Mouse (Mus musculus): ENCODE results near the gene Nmnat3. TPM values are rescaled to one million over a fixed set of nuclear protein-coding genes. Genes with fewer than 3 reads are reported as not detected.

The Nmnat3 gene
- polyA plus RNA-seq, 1 experiment from 2014 or later = 24.5 TPM

- WGBS (ENCODE audit: insufficient replicate concordance) = 93% methylated on average over 13 of the region's 13 CpGs
- Histone ChIP-seq H3K4me2 (ENCODE audit: low read depth, low read length) (no peak overlapping the region), H3K9me3 (replicated peaks; ENCODE audit: control insufficient read depth, low read length) (no peaks in the 10 kb centered on the region; the same call in 1 of the 2 replicates)
These were observed 80.2 kb downstream of the Nmnat3 start for GRCm38 (mm10) chr9:98367333-98367962.

GRCm38 (mm10) chr9:98369707-98370106 is 82.5 kb downstream of the Nmnat3 start:
- ATAC-seq (ENCODE audit: low read depth) = no peak
- 69% methylated on average over 5 of the region's 8 CpGs for WGBS (ENCODE audit: insufficient replicate concordance)
- H3K4me3 ChIP-seq (ENCODE audit: low read depth, low read length) = no peak overlapping the region
- no peak overlapping the region for H3K4me2 ChIP-seq (ENCODE audit: low read depth, low read length)
- peaks cover 7% of the 10 kb centered on the region for H3K36me3 ChIP-seq (ENCODE audit: control insufficient read depth, insufficient read depth)
- no peak overlapping the region for H3K27ac ChIP-seq (ENCODE audit: low read length)
- H3K27me3 ChIP-seq (ENCODE audit: control insufficient read depth, insufficient read depth, low read depth, low read length) = no peaks in the 10 kb centered on the region
- no peaks in the 10 kb centered on the region for H3K4me1 ChIP-seq (ENCODE audit: control insufficient read depth, low read depth, low read length)
- no peak overlapping the region for H3K9ac ChIP-seq (ENCODE audit: low read depth, low read length)
- H3K9me3 ChIP-seq (replicated peaks; ENCODE audit: control insufficient read depth, low read length) = no peaks in the 10 kb centered on the region; the same call in 1 of the 2 replicates

More at GRCm38 (mm10) chr9:98367333-98367962, 80.2 kb downstream of the Nmnat3 start:
- Histone ChIP-seq H3K36me3 (ENCODE audit: control insufficient read depth, insufficient read depth) (peaks cover 7% of the 10 kb centered on the region), H3K4me3 (ENCODE audit: low read depth, low read length) (no peak overlapping the region), H3K27me3 (ENCODE audit: control insufficient read depth, insufficient read depth, low read depth, low read length) (no peaks in the 10 kb centered on the region), H3K27ac (ENCODE audit: low read length) (no peak overlapping the region), H3K4me1 (ENCODE audit: control insufficient read depth, low read depth, low read length) (no peaks in the 10 kb centered on the region), H3K9ac (ENCODE audit: low read depth, low read length) (no peak overlapping the region)
- ATAC-seq (ENCODE audit: low read depth) = no peak

- Histone ChIP-seq H3K36me3 (ENCODE audit: control insufficient read depth, insufficient read depth) (no peaks in the 10 kb centered on the region; the same call in 1 of the 2 replicates), H3K9ac (ENCODE audit: low read depth, low read length) (no peak overlapping the region), H3K4me1 (ENCODE audit: control insufficient read depth, low read depth, low read length) (no peaks in the 10 kb centered on the region), H3K27ac (ENCODE audit: low read length) (no peak overlapping the region), H3K4me2 (ENCODE audit: low read depth, low read length) (no peak overlapping the region), H3K9me3 (replicated peaks; ENCODE audit: control insufficient read depth, low read length) (no peaks in the 10 kb centered on the region; the same call in 1 of the 2 replicates), H3K27me3 (ENCODE audit: control insufficient read depth, insufficient read depth, low read depth, low read length) (no peaks in the 10 kb centered on the region), H3K4me3 (ENCODE audit: low read depth, low read length) (no peak overlapping the region)
- no peak for ATAC-seq (ENCODE audit: low read depth)
- 86% methylated on average over 5 of the region's 5 CpGs for WGBS (ENCODE audit: insufficient replicate concordance)
These were observed 86.1 kb downstream of the Nmnat3 start for GRCm38 (mm10) chr9:98373358-98373757.

GRCm38 (mm10) chr9:98374897-98375296 is 87.7 kb downstream of the Nmnat3 start:
- H3K4me1 ChIP-seq (ENCODE audit: control insufficient read depth, low read depth, low read length) = no peaks in the 10 kb centered on the region
- no peak overlapping the region for H3K4me2 ChIP-seq (ENCODE audit: low read depth, low read length)
- H3K4me3 ChIP-seq (ENCODE audit: low read depth, low read length) = no peak overlapping the region
- ATAC-seq (ENCODE audit: low read depth) = no peak
- no peaks in the 10 kb centered on the region; the same call in 1 of the 2 replicates for H3K36me3 ChIP-seq (ENCODE audit: control insufficient read depth, insufficient read depth)
- WGBS (ENCODE audit: insufficient replicate concordance) = 85% methylated on average over 11 of the region's 11 CpGs
- no peaks in the 10 kb centered on the region for H3K27me3 ChIP-seq (ENCODE audit: control insufficient read depth, insufficient read depth, low read depth, low read length)
- H3K27ac ChIP-seq (ENCODE audit: low read length) = no peak overlapping the region
- no peaks in the 10 kb centered on the region; the same call in 1 of the 2 replicates for H3K9me3 ChIP-seq (replicated peaks; ENCODE audit: control insufficient read depth, low read length)
- no peak overlapping the region for H3K9ac ChIP-seq (ENCODE audit: low read depth, low read length)

- Histone ChIP-seq H3K36me3 (ENCODE audit: control insufficient read depth, insufficient read depth) (no peaks in the 10 kb centered on the region; the same call in 1 of the 2 replicates), H3K9ac (ENCODE audit: low read depth, low read length) (no peak overlapping the region), H3K27me3 (ENCODE audit: control insufficient read depth, insufficient read depth, low read depth, low read length) (no peaks in the 10 kb centered on the region), H3K4me2 (ENCODE audit: low read depth, low read length) (no peak overlapping the region), H3K27ac (ENCODE audit: low read length) (no peak overlapping the region), H3K4me3 (ENCODE audit: low read depth, low read length) (no peak overlapping the region), H3K9me3 (replicated peaks; ENCODE audit: control insufficient read depth, low read length) (no peaks in the 10 kb centered on the region; the same call in 1 of the 2 replicates), H3K4me1 (ENCODE audit: control insufficient read depth, low read depth, low read length) (no peaks in the 10 kb centered on the region; the same call in 1 of the 2 replicates)
- ATAC-seq (ENCODE audit: low read depth) = no peak
- 73% methylated on average over 5 of the region's 5 CpGs for WGBS (ENCODE audit: insufficient replicate concordance)
These were observed 88.3 kb downstream of the Nmnat3 start for GRCm38 (mm10) chr9:98375329-98376170.

GRCm38 (mm10) chr9:98379736-98380135 is 92.5 kb downstream of the Nmnat3 start:
- Histone ChIP-seq H3K4me2 (ENCODE audit: low read depth, low read length) (no peak overlapping the region), H3K36me3 (ENCODE audit: control insufficient read depth, insufficient read depth) (no peaks in the 10 kb centered on the region), H3K27me3 (ENCODE audit: control insufficient read depth, insufficient read depth, low read depth, low read length) (no peaks in the 10 kb centered on the region), H3K4me3 (ENCODE audit: low read depth, low read length) (no peak overlapping the region), H3K4me1 (ENCODE audit: control insufficient read depth, low read depth, low read length) (no peaks in the 10 kb centered on the region; the same call in 1 of the 2 replicates), H3K27ac (ENCODE audit: low read length) (no peak overlapping the region), H3K9ac (ENCODE audit: low read depth, low read length) (no peak overlapping the region), H3K9me3 (replicated peaks; ENCODE audit: control insufficient read depth, low read length) (no peaks in the 10 kb centered on the region)
- no peak for ATAC-seq (ENCODE audit: low read depth)
- WGBS (ENCODE audit: insufficient replicate concordance) = 82% methylated on average over 4 of the region's 4 CpGs

- no peaks in the 10 kb centered on the region; the same call in 1 of the 2 replicates for H3K4me1 ChIP-seq (ENCODE audit: control insufficient read depth, low read depth, low read length)
- no peaks in the 10 kb centered on the region for H3K9me3 ChIP-seq (replicated peaks; ENCODE audit: control insufficient read depth, low read length)
- WGBS (ENCODE audit: insufficient replicate concordance) = 67% methylated on average over 9 of the region's 9 CpGs
- H3K9ac ChIP-seq (ENCODE audit: low read depth, low read length) = no peak overlapping the region
- H3K27me3 ChIP-seq (ENCODE audit: control insufficient read depth, insufficient read depth, low read depth, low read length) = no peaks in the 10 kb centered on the region
- ATAC-seq (ENCODE audit: low read depth) = peak; percentile 48; the same call in 1 of the 2 replicates
- H3K4me2 ChIP-seq (ENCODE audit: low read depth, low read length) = no peak overlapping the region
- no peaks in the 10 kb centered on the region for H3K36me3 ChIP-seq (ENCODE audit: control insufficient read depth, insufficient read depth)
- H3K4me3 ChIP-seq (ENCODE audit: low read depth, low read length) = no peak overlapping the region
- H3K27ac ChIP-seq (ENCODE audit: low read length) = no peak overlapping the region
These were observed 93.4 kb downstream of the Nmnat3 start for GRCm38 (mm10) chr9:98380593-98380992.

GRCm38 (mm10) chr9:98387741-98388632 is 100.8 kb downstream of the Nmnat3 start:
- Histone ChIP-seq H3K9ac (ENCODE audit: low read depth, low read length) (no peak overlapping the region), H3K27ac (ENCODE audit: low read length) (no peak overlapping the region), H3K36me3 (ENCODE audit: control insufficient read depth, insufficient read depth) (no peaks in the 10 kb centered on the region), H3K9me3 (replicated peaks; ENCODE audit: control insufficient read depth, low read length) (no peaks in the 10 kb centered on the region), H3K4me1 (ENCODE audit: control insufficient read depth, low read depth, low read length) (no peaks in the 10 kb centered on the region), H3K27me3 (ENCODE audit: control insufficient read depth, insufficient read depth, low read depth, low read length) (no peaks in the 10 kb centered on the region), H3K4me3 (ENCODE audit: low read depth, low read length) (no peak overlapping the region), H3K4me2 (ENCODE audit: low read depth, low read length) (no peak overlapping the region)
- 79% methylated on average over 10 of the region's 10 CpGs for WGBS (ENCODE audit: insufficient replicate concordance)
- ATAC-seq (ENCODE audit: low read depth) = no peak

All from liver, embryonic 16.5 days (tissue).